Mouse (Mus musculus) C2C12 (cell line): ENCODE measurements around the gene Tiam2.

ENCODE experiments used
- CEBPB ChIP-seq: IDR thresholded peaks from one replicate; pipeline ENCODE4 v1.6.1; 2011; ENCODE audit warnings: low read depth, mild to moderate bottlenecking, control low read depth, moderate library complexity
- CTCF ChIP-seq: IDR thresholded peaks from one replicate; pipeline ENCODE4 v1.5.1; 2011; ENCODE audit not compliant: control insufficient read depth, insufficient read depth, insufficient read length
- MAX ChIP-seq: IDR thresholded peaks from one replicate; pipeline ENCODE4 v1.6.1; 2011; ENCODE audit warnings: mild to moderate bottlenecking, control low read depth
- MYOG ChIP-seq: IDR thresholded peaks from one replicate; pipeline ENCODE4 v1.6.1; 2011; ENCODE audit not compliant: control insufficient read depth, insufficient read length; ENCODE audit errors: extremely low read depth
- USF1 ChIP-seq: IDR thresholded peaks from one replicate; pipeline ENCODE4 v1.6.1; 2011; ENCODE audit warnings: low read depth, mild to moderate bottlenecking, control low read depth, moderate library complexity

DNA sequence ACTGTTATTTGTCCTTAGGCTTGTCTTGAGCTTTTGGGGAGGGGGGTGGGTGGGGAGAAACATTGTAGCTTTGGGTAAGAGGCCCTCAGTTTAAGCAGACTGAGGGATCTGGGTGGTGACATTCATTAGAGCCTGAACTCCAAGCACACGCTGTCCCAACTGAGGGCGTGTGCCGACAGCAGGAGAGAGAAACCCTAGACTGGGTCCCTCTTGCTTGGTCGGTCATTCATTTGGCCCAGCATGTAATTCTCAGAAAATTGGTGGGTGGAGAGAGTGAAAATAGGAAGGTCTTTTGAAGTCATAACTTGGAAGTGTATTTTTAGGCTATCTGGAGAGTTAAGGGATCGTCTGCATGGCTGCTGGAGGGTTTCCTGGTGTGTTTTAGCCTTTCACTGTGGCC, 71.5 kb downstream of the Tiam2 start:
- TF ChIP-seq CTCF (no peak), CEBPB (no peak), MAX (no peak), MYOG (no peak), USF1 (no peak)
